ENCODE assay signal across 8 mouse cellular contexts in genomic region chr2:13855510-13855909, GRCm38 (mm10).
DNase-seq lines count a peak whose midpoint lies in the region; ATAC-seq and TF ChIP-seq lines count a peak whose summit lies in the region.

No protein-coding gene starts in this region.

- no peak overlapping the region for H3K27ac ChIP-seq in forebrain, embryonic 11.5 days (ENCODE audit: low read depth, low read length)
- H3K27ac ChIP-seq in forebrain, embryonic 10.5 days, result no peak overlapping the region
- H3K27ac ChIP-seq in lung, embryonic 14.5 days (ENCODE audit: low read depth), result no peak overlapping the region

- H3K4me2 ChIP-seq in forebrain, embryonic 11.5 days (ENCODE audit: low read depth, low read length, severe bottlenecking), result no peak overlapping the region
- H3K4me2 ChIP-seq in lung, embryonic 14.5 days, result no peak overlapping the region

- H3K27me3 ChIP-seq in forebrain, embryonic 11.5 days (ENCODE audit: control insufficient read depth, insufficient read depth, low read length), result no peaks in the 10 kb centered on the region
- H3K27me3 ChIP-seq in forebrain, embryonic 10.5 days (ENCODE audit: poor library complexity, severe bottlenecking), result no peaks in the 10 kb centered on the region
- no peaks in the 10 kb centered on the region for H3K27me3 ChIP-seq in lung, embryonic 14.5 days (ENCODE audit: insufficient read depth, low read length)

- H3K4me1 ChIP-seq in forebrain, embryonic 11.5 days (replicated peaks; ENCODE audit: control insufficient read depth, insufficient read depth, low read length), result no peaks in the 10 kb centered on the region
- H3K4me1 ChIP-seq in forebrain, embryonic 10.5 days, result no peaks in the 10 kb centered on the region
- no peaks in the 10 kb centered on the region for H3K4me1 ChIP-seq in lung, embryonic 14.5 days (ENCODE audit: insufficient read depth)

- WGBS in forebrain, embryonic 11.5 days, result 67% methylated on average over 3 of the region's 3 CpGs
- WGBS in forebrain, embryonic 10.5 days, result 67% methylated on average over 3 of the region's 3 CpGs
- 61% methylated on average over 3 of the region's 3 CpGs for WGBS in lung, embryonic 14.5 days

- no peak overlapping the region for H3K9ac ChIP-seq in forebrain, embryonic 11.5 days (ENCODE audit: low read length)
- no peak overlapping the region for H3K9ac ChIP-seq in lung, embryonic 14.5 days

- H3K36me3 ChIP-seq in forebrain, embryonic 11.5 days (ENCODE audit: control insufficient read depth, insufficient read depth, low read length), result no peaks in the 10 kb centered on the region
- no peaks in the 10 kb centered on the region for H3K36me3 ChIP-seq in forebrain, embryonic 10.5 days (replicated peaks)
- no peaks in the 10 kb centered on the region for H3K36me3 ChIP-seq in lung, embryonic 14.5 days (ENCODE audit: insufficient read depth)

- no peak for ATAC-seq in forebrain, embryonic 11.5 days (replicated peaks; ENCODE audit: low FRiP score)
- ATAC-seq in lung, embryonic 14.5 days (ENCODE audit: insufficient read depth), result no peak
- peak; percentile 55; the same call in 1 of the 2 replicates for ATAC-seq in megakaryocyte-erythroid progenitor cell, adult 5-6 weeks (replicated peaks; ENCODE audit: low FRiP score, low TSS enrichment, poor library complexity, severe bottlenecking)

- H3K9me3 ChIP-seq in forebrain, embryonic 11.5 days (ENCODE audit: control insufficient read depth, low read length), result no peaks in the 10 kb centered on the region
- no peaks in the 10 kb centered on the region for H3K9me3 ChIP-seq in forebrain, embryonic 10.5 days
- no peaks in the 10 kb centered on the region for H3K9me3 ChIP-seq in lung, embryonic 14.5 days (ENCODE audit: low read depth, low read length)

- H3K4me3 ChIP-seq in forebrain, embryonic 11.5 days (ENCODE audit: low read depth, low read length), result no peak overlapping the region
- no peak overlapping the region for H3K4me3 ChIP-seq in forebrain, embryonic 10.5 days
- H3K4me3 ChIP-seq in lung, embryonic 14.5 days (ENCODE audit: low read depth, low read length), result no peak overlapping the region

- peak; percentile 50 for DNase-seq in forebrain, embryonic 11.5 days (ENCODE audit: low spot score)
- no peak for DNase-seq in forebrain, embryonic 10.5 days (ENCODE audit: extremely low spot score, low spot score)
- DNase-seq in lung, embryonic 14.5 days, result peak; percentile 23
- DNase-seq in lung, postnatal 25 days (ENCODE audit: low spot score), result no peak
- peak; percentile 7 for DNase-seq in WW6 (ENCODE audit: low read depth, low spot score)
- DNase-seq in cerebellum, adult 18-20 months, result no peak
- no peak for DNase-seq in layer of hippocampus, adult 9-10 months (ENCODE audit: low spot score)

- TF ChIP-seq CTCF in lung, embryonic 14.5 days (IDR thresholded peaks at IDR 0.05; ENCODE audit: low read depth), result peak; percentile 54

Comparison
In these comparisons a context has a peak if more than half of its experiments do, and no peak if none do; other contexts are left out.
1. DNase-seq: peak in forebrain, embryonic 11.5 days (single experiment), lung, embryonic 14.5 days (single experiment) and WW6 (single experiment); none in forebrain, embryonic 10.5 days (single experiment), lung, postnatal 25 days (single experiment), cerebellum, adult 18-20 months (0 of 2) and layer of hippocampus, adult 9-10 months (single experiment).